Mouse (Mus musculus): ENCODE results near the gene Nanos3.

Gene Nanos3

GRCm38 (mm10) chr8:84185117-84185516 lies at the start of gene Nanos3:
TSS of gene Nanos3 (minus strand) at chr8:84185217.
- DNase-seq = no peak

GRCm38 (mm10) chr8:84233055-84233454 lies 48.0 kb upstream of the Nanos3 start:
- no peak for DNase-seq

GRCm38 (mm10) chr8:84230735-84231134 lies 45.7 kb upstream of the Nanos3 start:
- no peak for DNase-seq

GRCm38 (mm10) chr8:84223322-84224029 lies 38.5 kb upstream of the Nanos3 start:
- no peak for DNase-seq

- DNase-seq = no peak
Measured at GRCm38 (mm10) chr8:84222566-84223165, 37.6 kb upstream of the Nanos3 start.

- DNase-seq = no peak
Measured at GRCm38 (mm10) chr8:84220105-84220504, 35.1 kb upstream of the Nanos3 start.

- no peak for DNase-seq
Measured at GRCm38 (mm10) chr8:84218143-84218542, 33.1 kb upstream of the Nanos3 start.

GRCm38 (mm10) chr8:84217206-84217605 lies 32.2 kb upstream of the Nanos3 start:
- no peak for DNase-seq

- no peak for DNase-seq
Measured at GRCm38 (mm10) chr8:84213277-84213676, 28.3 kb upstream of the Nanos3 start.

GRCm38 (mm10) chr8:84211881-84212563 lies 27.0 kb upstream of the Nanos3 start:
- DNase-seq = no peak

- no peak for DNase-seq
Measured at GRCm38 (mm10) chr8:84211202-84211601, 26.2 kb upstream of the Nanos3 start.

GRCm38 (mm10) chr8:84210167-84210791 lies 25.3 kb upstream of the Nanos3 start:
- DNase-seq = peak; percentile 69 to 74

GRCm38 (mm10) chr8:84208381-84209380 lies 23.7 kb upstream of the Nanos3 start:
- DNase-seq = peak in 1 of 2 experiments; percentile 59

- peak; percentile 59 to 76 for DNase-seq
Measured at GRCm38 (mm10) chr8:84207811-84208210, 22.8 kb upstream of the Nanos3 start.

GRCm38 (mm10) chr8:84206666-84207065 lies 21.6 kb upstream of the Nanos3 start:
- DNase-seq = no peak

GRCm38 (mm10) chr8:84205073-84205472 lies 20.1 kb upstream of the Nanos3 start:
- DNase-seq = no peak

- DNase-seq = no peak
Measured at GRCm38 (mm10) chr8:84203975-84204772, 19.2 kb upstream of the Nanos3 start.

GRCm38 (mm10) chr8:84202938-84203917 lies 18.2 kb upstream of the Nanos3 start:
- DNase-seq = peak; percentile 75 to 85

GRCm38 (mm10) chr8:84202466-84202865 lies 17.4 kb upstream of the Nanos3 start:
- DNase-seq = no peak
